Mouse (Mus musculus) forebrain, embryonic 14.5 days (tissue): Measurements from ENCODE around the gene Chrne. TPM values are rescaled to one million over a fixed set of nuclear protein-coding genes. Genes with fewer than 3 reads are reported as not detected.

Experiments used
- ATAC-seq: fragments of 200-750 bp; cut with Nextera tagmentation; 2 replicates; pipeline ENCODE4 v1.8.0; 2017; ENCODE audit warnings: mild to moderate bottlenecking, moderate library complexity
- DNase-seq: peaks from one replicate; pipeline ENCODE4 v3.0.0-alpha.2; 2015; ENCODE audit warnings: low spot score
- H3K27ac ChIP-seq: fragments of 300-500 bp; sonication (generic); 2 replicates; pipeline ENCODE4 v1.5.1; 2014; ENCODE audit warnings: low read depth, mild to moderate bottlenecking, control low read depth, low read length, moderate library complexity
- H3K27me3 ChIP-seq: fragments of 300-500 bp; sonication (generic); replicated peaks from 2 replicates; pipeline ENCODE4 v1.6.1; 2014; ENCODE audit warnings: low read length, control low read depth, mixed read lengths; ENCODE audit not compliant: control insufficient read depth, insufficient read depth
- H3K36me3 ChIP-seq: fragments of 300-500 bp; sonication (generic); 2 replicates; pipeline ENCODE4 v1.6.1; 2014; ENCODE audit warnings: low read length, control low read depth; ENCODE audit not compliant: control insufficient read depth, insufficient read depth
- H3K4me1 ChIP-seq: fragments of 300-500 bp; sonication (generic); 2 replicates; pipeline ENCODE4 v1.6.1; 2014; ENCODE audit warnings: antibody characterized with exemption, low read length, control low read depth; ENCODE audit not compliant: control insufficient read depth, insufficient read depth
- H3K4me2 ChIP-seq: fragments of 300-500 bp; sonication (generic); 2 replicates; pipeline ENCODE4 v1.6.1; 2014; ENCODE audit warnings: mild to moderate bottlenecking, control low read depth, low read length
- H3K4me3 ChIP-seq: fragments of 300-500 bp; sonication (generic); 2 replicates; pipeline ENCODE4 v1.5.1; 2014; ENCODE audit warnings: low read depth, low read length, control low read depth
- H3K9ac ChIP-seq: fragments of 300-500 bp; sonication (generic); 2 replicates; pipeline ENCODE4 v1.6.1; 2014; ENCODE audit warnings: mild to moderate bottlenecking, low read length, control low read depth, moderate library complexity
- H3K9me3 ChIP-seq: fragments of 300-500 bp; sonication (generic); replicated peaks from 2 replicates; pipeline ENCODE4 v1.6.1; 2016; ENCODE audit warnings: low read length, control low read depth, mixed read lengths; ENCODE audit not compliant: control insufficient read depth
- WGBS: fragments of 180-500 bp; shearing (Covaris S2); extraction: QIAGEN DNeasy Blood & Tissue Kit; methylation state at CpG from one replicate; pipeline ENCODE4 v1.1.7; 2014; 5-methylcytosine and 5-hydroxymethylcytosine counted together
- polyA plus RNA-seq: library from polyadenylated mRNA; unstranded; fragments of >200 nt; fragmentation: Nextera tagmentation; extraction: Ambion mirVana; gene quantifications from 2 replicates; pipeline ENCODE4 v1.2.1, GENCODE M21; 2014

Gene Chrne
- polyA plus RNA-seq, 1 experiment from 2014 or later = not detected

- Histone ChIP-seq H3K36me3 (peaks cover 25% of the 10 kb centered on the region), H3K9ac (no peak overlapping the region), H3K27ac (no peak overlapping the region), H3K4me3 (no peak overlapping the region), H3K4me2 (no peak overlapping the region), H3K9me3 (no peaks in the 10 kb centered on the region), H3K27me3 (no peaks in the 10 kb centered on the region), H3K4me1 (peaks cover 13% of the 10 kb centered on the region)
- ATAC-seq = no peak
- DNase-seq = no peak
- WGBS = 91% methylated on average over 5 of the region's 5 CpGs
Observed at GRCm38 (mm10) chr11:70658521-70658920, 39.5 kb upstream of the Chrne start.

GRCm38 (mm10) chr11:70657991-70658390 lies 39.0 kb upstream of the Chrne start:
- no peak overlapping the region for H3K4me3 ChIP-seq
- H3K27ac ChIP-seq = no peak overlapping the region
- no peaks in the 10 kb centered on the region for H3K27me3 ChIP-seq
- no peak overlapping the region for H3K9ac ChIP-seq
- DNase-seq = no peak
- H3K4me1 ChIP-seq = peaks cover 14% of the 10 kb centered on the region
- H3K9me3 ChIP-seq = no peaks in the 10 kb centered on the region
- no peak overlapping the region for H3K4me2 ChIP-seq
- 59% methylated on average over 9 of the region's 9 CpGs for WGBS
- H3K36me3 ChIP-seq = peaks cover 20% of the 10 kb centered on the region
- no peak for ATAC-seq

- no peaks in the 10 kb centered on the region for H3K9me3 ChIP-seq
- no peaks in the 10 kb centered on the region for H3K27me3 ChIP-seq
- H3K27ac ChIP-seq = no peak overlapping the region
- 58% methylated on average over 6 of the region's 6 CpGs for WGBS
- no peak overlapping the region; the same call in 1 of the 2 replicates for H3K9ac ChIP-seq
- peaks cover 19% of the 10 kb centered on the region for H3K4me1 ChIP-seq
- ATAC-seq (no peak), DNase-seq (no peak)
- peaks cover 19% of the 10 kb centered on the region for H3K36me3 ChIP-seq
- no peak overlapping the region for H3K4me2 ChIP-seq
- H3K4me3 ChIP-seq = no peak overlapping the region
Observed at GRCm38 (mm10) chr11:70657573-70657972, 38.6 kb upstream of the Chrne start.

- WGBS = 9% methylated on average over 3 of the region's 3 CpGs
- Histone ChIP-seq H3K9me3 (no peaks in the 10 kb centered on the region), H3K9ac (peak within 1 kb of the TSS; percentile 97), H3K4me3 (peak within 1 kb of the TSS; percentile 100), H3K36me3 (peaks cover 19% of the 10 kb centered on the region), H3K4me1 (peaks cover 21% of the 10 kb centered on the region), H3K27me3 (no peaks in the 10 kb centered on the region), H3K27ac (peak within 1 kb of the TSS; percentile 95; the same call in 1 of the 2 replicates), H3K4me2 (peak within 1 kb of the TSS; percentile 91)
- no peak for ATAC-seq
- no peak for DNase-seq
Observed at GRCm38 (mm10) chr11:70656964-70657363, 37.9 kb upstream of the Chrne start, which contains the start of gene Eno3. Gene Eno3 (plus strand): TSS chr11:70657202.

DNA sequence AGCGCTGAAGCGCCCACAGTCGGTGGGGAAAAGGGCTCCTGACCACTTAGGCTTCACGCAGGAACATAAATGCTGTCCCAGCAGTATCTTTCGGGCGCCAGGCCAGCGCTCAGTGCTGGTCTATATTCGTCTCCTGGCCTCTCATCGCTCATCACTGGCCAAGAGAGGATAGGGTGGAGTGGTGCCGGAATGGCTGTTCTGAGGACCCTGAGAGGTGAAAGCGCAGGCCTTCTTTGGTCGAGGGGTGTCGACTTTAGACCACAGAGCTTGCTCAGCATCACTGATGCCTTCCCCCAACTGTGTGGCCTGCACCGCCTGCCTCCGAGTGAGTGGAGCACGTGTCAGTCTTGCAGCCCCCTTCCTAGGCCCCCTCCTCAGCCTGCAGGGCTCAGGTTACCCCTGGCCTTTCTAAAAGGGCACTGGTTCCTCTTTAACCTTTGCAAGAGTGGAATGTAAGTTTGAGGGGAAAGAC lies 37.5 kb upstream of the Chrne start:
- H3K4me1 ChIP-seq = peaks cover 21% of the 10 kb centered on the region
- no peaks in the 10 kb centered on the region for H3K9me3 ChIP-seq
- H3K27ac ChIP-seq = no peak overlapping the region; the same call in 1 of the 2 replicates
- no peaks in the 10 kb centered on the region for H3K27me3 ChIP-seq
- peak overlapping the region; percentile 97 for H3K9ac ChIP-seq
- 4% methylated on average over 16 of the region's 16 CpGs for WGBS
- H3K4me2 ChIP-seq = peak overlapping the region; percentile 91
- DNase-seq (peak; percentile 7), ATAC-seq (no peak)
- peaks cover 23% of the 10 kb centered on the region for H3K36me3 ChIP-seq
- peak overlapping the region; percentile 100 for H3K4me3 ChIP-seq

- DNase-seq (peak; percentile 55), ATAC-seq (no peak)
- Histone ChIP-seq H3K27me3 (no peaks in the 10 kb centered on the region), H3K36me3 (peaks cover 26% of the 10 kb centered on the region), H3K4me3 (peak overlapping the region; percentile 100), H3K4me2 (peak overlapping the region; percentile 91), H3K9ac (peak overlapping the region; percentile 97), H3K27ac (peak overlapping the region; percentile 95), H3K9me3 (no peaks in the 10 kb centered on the region), H3K4me1 (peaks cover 21% of the 10 kb centered on the region)
- under 1% methylated on average over 54 of the region's 61 CpGs for WGBS
Observed at GRCm38 (mm10) chr11:70655571-70656455, 36.8 kb upstream of the Chrne start.

DNA sequence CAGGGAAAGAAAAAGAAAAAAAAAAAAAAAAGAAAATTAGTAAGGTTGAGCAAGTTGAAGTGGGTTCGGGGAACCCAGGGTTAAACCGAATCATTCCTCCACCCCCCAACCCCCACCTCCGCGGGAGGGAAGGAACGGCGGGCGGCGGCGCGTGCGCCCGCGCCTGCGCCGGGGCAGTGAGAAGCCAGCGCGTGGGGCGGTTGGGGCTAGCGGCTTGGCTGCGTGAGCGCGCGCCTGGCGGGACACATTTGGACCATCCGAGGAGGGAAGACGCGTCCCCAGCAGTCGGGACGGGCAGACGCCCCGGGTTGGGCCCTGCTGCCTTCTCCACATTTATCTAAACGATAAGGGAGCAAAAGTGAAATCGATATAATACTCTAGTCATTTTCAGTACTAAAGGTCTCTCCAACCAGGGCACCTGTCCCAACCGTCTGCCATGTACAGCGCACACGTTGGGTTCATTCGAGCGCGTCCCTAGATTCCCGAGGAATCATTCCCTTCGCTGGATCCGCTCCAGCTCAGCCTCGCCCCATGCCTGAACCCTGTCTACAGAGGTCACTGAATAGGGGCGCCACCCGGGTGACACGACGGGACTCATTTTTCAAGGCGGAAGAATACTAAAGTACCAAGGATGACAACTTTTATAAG lies 36.0 kb upstream of the Chrne start:
- DNase-seq (peak; percentile 89), ATAC-seq (peak; percentile 64)
- Histone ChIP-seq H3K4me2 (peak overlapping the region; percentile 91), H3K4me1 (peaks cover 21% of the 10 kb centered on the region), H3K27ac (peak overlapping the region; percentile 95), H3K9me3 (no peaks in the 10 kb centered on the region), H3K27me3 (no peaks in the 10 kb centered on the region), H3K4me3 (peak overlapping the region; percentile 100), H3K9ac (peak overlapping the region; percentile 97), H3K36me3 (peaks cover 28% of the 10 kb centered on the region)
- under 1% methylated on average over 48 of the region's 48 CpGs for WGBS

- peak; percentile 69 for ATAC-seq
- peak within 1 kb of the TSS; percentile 100 for H3K4me3 ChIP-seq
- no peaks in the 10 kb centered on the region for H3K9me3 ChIP-seq
- peaks cover 21% of the 10 kb centered on the region for H3K4me1 ChIP-seq
- H3K27me3 ChIP-seq = no peaks in the 10 kb centered on the region
- DNase-seq = peak; percentile 89
- peak within 1 kb of the TSS; percentile 91 for H3K4me2 ChIP-seq
- under 1% methylated on average over 43 of the region's 61 CpGs for WGBS
- peak within 1 kb of the TSS; percentile 97 for H3K9ac ChIP-seq
- H3K27ac ChIP-seq = peak within 1 kb of the TSS; percentile 95
- peaks cover 35% of the 10 kb centered on the region for H3K36me3 ChIP-seq
Observed at GRCm38 (mm10) chr11:70654198-70654922, 35.3 kb upstream of the Chrne start, which contains the start of gene Pfn1. Gene Pfn1 (minus strand): TSS chr11:70654644.
